Comparison of ENCODE assay signal across 10 mouse cellular contexts in the genomic region with DNA sequence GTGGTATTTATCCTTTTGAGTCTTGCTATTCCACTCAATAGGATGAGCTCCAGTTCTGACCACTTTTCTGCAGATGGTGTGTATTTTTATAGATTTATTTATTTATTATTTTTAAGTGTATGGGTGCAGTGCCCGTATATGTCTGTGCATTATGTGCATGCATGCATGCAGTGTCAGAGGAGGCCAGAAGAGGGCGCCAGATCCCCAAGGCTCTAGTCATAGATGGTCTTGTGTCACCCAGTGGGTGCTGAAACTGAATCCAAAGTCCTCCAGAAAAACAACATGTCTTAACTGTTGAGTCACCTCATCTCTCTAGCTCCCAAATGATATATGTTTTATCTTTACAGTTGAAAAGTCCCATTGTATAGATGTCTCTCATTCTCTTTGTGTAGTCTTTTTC.
A peak's percentile ranks its signal among the peaks of the same experiment; 100 is the strongest.
DNase-seq lines count a peak whose midpoint lies in the region; ATAC-seq and TF ChIP-seq lines count a peak whose summit lies in the region.
"Had no signal": no experiment of that assay in that cellular context is flagged by ENCODE, and none has a peak within 500 bp of the region (broad histone marks: within the 10 kb centered on the region; RNA-seq: fewer than 3 reads in every experiment).

No protein-coding gene starts in this region.

- no peak overlapping the region for H3K9ac ChIP-seq in liver, embryonic 14.5 days (replicated peaks)
- no peak overlapping the region for H3K9ac ChIP-seq in liver, embryonic 12.5 days
- H3K9ac ChIP-seq: hindbrain, embryonic 12.5 days; neural tube, embryonic 12.5 days had no signal

- peak; percentile 10 to 21 for DNase-seq in cerebellum, postnatal 14 days
- no peak for DNase-seq in cerebellum, adult 8-10 months
- DNase-seq in liver, embryonic 14.5 days (ENCODE audit: low read depth in 3 of 3, low spot score in 3 of 3): no peak
- peak; percentile 37 to 45 for DNase-seq in B cell, adult 2 months
- DNase-seq in c-Kit-positive CD71-negative TER-119-negative erythroid progenitor cells, embryonic 14.5 days (ENCODE audit: low read depth): peak; percentile 1
- DNase-seq in frontal cortex, postnatal 10 days (ENCODE audit: low spot score in 2 of 2): no peak
- no peak for DNase-seq in spleen, postnatal 14 days (ENCODE audit: low spot score in 2 of 2)

- TF ChIP-seq EP300 in liver, embryonic 14.5 days (IDR thresholded peaks at IDR 0.05; ENCODE audit: low read depth): no peak

- no peaks in the 10 kb centered on the region for H3K4me1 ChIP-seq in liver, embryonic 14.5 days (replicated peaks; ENCODE audit: control insufficient read depth in 2 of 2, insufficient read depth in 2 of 2, low read length in 1 of 2)
- no peaks in the 10 kb centered on the region for H3K4me1 ChIP-seq in liver, embryonic 12.5 days
- H3K4me1 ChIP-seq: neural tube, embryonic 12.5 days had no signal

- WGBS in liver, embryonic 14.5 days (ENCODE audit: insufficient replicate concordance): 54% methylated on average over 2 of the region's 2 CpGs
- 63% methylated on average over 2 of the region's 2 CpGs for WGBS in liver, embryonic 12.5 days (ENCODE audit: insufficient replicate concordance)

- H3K27ac ChIP-seq in liver, embryonic 14.5 days: no peak overlapping the region
- no peak overlapping the region for H3K27ac ChIP-seq in liver, embryonic 12.5 days
- H3K27ac ChIP-seq: neural tube, embryonic 12.5 days had no signal

- no peak overlapping the region for H3K4me3 ChIP-seq in liver, embryonic 14.5 days (ENCODE audit: insufficient read depth in 1 of 2, low read depth in 2 of 2, low read length in 2 of 2)
- no peak overlapping the region for H3K4me3 ChIP-seq in liver, embryonic 12.5 days
- H3K4me3 ChIP-seq: hindbrain, embryonic 12.5 days; neural tube, embryonic 12.5 days had no signal

- H3K9me3 ChIP-seq in liver, embryonic 14.5 days (ENCODE audit: control insufficient read depth, low read length): no peaks in the 10 kb centered on the region
- no peaks in the 10 kb centered on the region for H3K9me3 ChIP-seq in liver, embryonic 12.5 days (replicated peaks)
- H3K9me3 ChIP-seq: hindbrain, embryonic 12.5 days; neural tube, embryonic 12.5 days had no signal

- H3K4me2 ChIP-seq in liver, embryonic 14.5 days (ENCODE audit: low read depth): no peak overlapping the region
- no peak overlapping the region for H3K4me2 ChIP-seq in liver, embryonic 12.5 days
- H3K4me2 ChIP-seq: hindbrain, embryonic 12.5 days; neural tube, embryonic 12.5 days had no signal

- ATAC-seq in liver, embryonic 14.5 days (ENCODE audit: insufficient read depth): no peak
- no peak for ATAC-seq in liver, embryonic 12.5 days

- TF ChIP-seq CTCF in liver, embryonic 14.5 days (IDR thresholded peaks at IDR 0.05; ENCODE audit: low read depth): peak; percentile 63

- H3K27me3 ChIP-seq in liver, embryonic 14.5 days (ENCODE audit: control insufficient read depth, insufficient read depth, low read length): no peaks in the 10 kb centered on the region
- H3K27me3 ChIP-seq in liver, embryonic 12.5 days (replicated peaks): no peaks in the 10 kb centered on the region
- H3K27me3 ChIP-seq: hindbrain, embryonic 12.5 days; neural tube, embryonic 12.5 days had no signal

- no peaks in the 10 kb centered on the region for H3K36me3 ChIP-seq in liver, embryonic 14.5 days (replicated peaks; ENCODE audit: control insufficient read depth, insufficient read depth, low read depth)
- H3K36me3 ChIP-seq in liver, embryonic 12.5 days: no peaks in the 10 kb centered on the region
- H3K36me3 ChIP-seq: hindbrain, embryonic 12.5 days; neural tube, embryonic 12.5 days had no signal

Comparison
In these comparisons a context has a peak if more than half of its experiments do, and no peak if none do; other contexts are left out.
1. DNase-seq: peak in cerebellum, postnatal 14 days (2 of 2), B cell, adult 2 months (2 of 2) and c-Kit-positive CD71-negative TER-119-negative erythroid progenitor cells, embryonic 14.5 days (single experiment); none in cerebellum, adult 8-10 months (single experiment), liver, embryonic 14.5 days (0 of 3), frontal cortex, postnatal 10 days (0 of 2) and spleen, postnatal 14 days (0 of 2).